Mouse (Mus musculus): ENCODE results near the gene Lrrc8c. TPM values are rescaled to one million over a fixed set of nuclear protein-coding genes. Genes with fewer than 3 reads are reported as not detected.

The Lrrc8c gene
- polyA plus RNA-seq, 1 experiment from 2014 or later: 12.2 TPM

DNA sequence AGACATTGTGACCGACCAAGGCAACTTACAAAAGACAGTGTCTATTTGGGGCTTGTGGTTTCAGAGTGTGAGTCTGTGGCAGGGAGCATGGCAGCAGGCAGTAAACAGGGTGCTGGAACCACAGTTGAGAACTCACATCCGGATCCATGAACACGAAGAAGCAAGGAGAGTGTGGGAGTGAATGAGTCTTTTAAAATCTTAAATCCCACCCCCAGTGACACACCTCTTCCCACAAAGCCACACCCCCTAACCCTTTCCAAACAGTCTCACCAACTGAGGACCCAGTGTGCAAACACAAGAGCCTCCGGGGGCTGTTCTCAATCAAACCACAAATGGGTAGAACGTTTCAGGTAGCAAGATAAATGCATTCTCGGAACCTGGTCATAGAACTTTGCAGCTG lies 37.1 kb downstream of the Lrrc8c start:
- no peak overlapping the region for H3K27ac ChIP-seq (ENCODE audit: low read depth, low read length)
- H3K36me3 ChIP-seq (ENCODE audit: control insufficient read depth, insufficient read depth, low read length): no peaks in the 10 kb centered on the region
- H3K4me3 ChIP-seq (ENCODE audit: low read depth, low read length): no peak overlapping the region
- no peaks in the 10 kb centered on the region for H3K27me3 ChIP-seq (ENCODE audit: control insufficient read depth, insufficient read depth, low read length)
- H3K4me1 ChIP-seq (ENCODE audit: control insufficient read depth, insufficient read depth, low read length): no peaks in the 10 kb centered on the region
- ATAC-seq (ENCODE audit: insufficient read depth, low FRiP score, low TSS enrichment) (no peak), DNase-seq (ENCODE audit: low spot score) (no peak)
- no peak overlapping the region for H3K4me2 ChIP-seq (ENCODE audit: low read depth)
- 0 out of 2 replicates have a peak, but pooled peaks cover 2% of the 10 kb centered on the region for H3K9me3 ChIP-seq (ENCODE audit: control insufficient read depth, low read length)
- H3K9ac ChIP-seq (ENCODE audit: low read length): no peak overlapping the region
- 87% methylated on average over 6 of the region's 6 CpGs for WGBS

DNA sequence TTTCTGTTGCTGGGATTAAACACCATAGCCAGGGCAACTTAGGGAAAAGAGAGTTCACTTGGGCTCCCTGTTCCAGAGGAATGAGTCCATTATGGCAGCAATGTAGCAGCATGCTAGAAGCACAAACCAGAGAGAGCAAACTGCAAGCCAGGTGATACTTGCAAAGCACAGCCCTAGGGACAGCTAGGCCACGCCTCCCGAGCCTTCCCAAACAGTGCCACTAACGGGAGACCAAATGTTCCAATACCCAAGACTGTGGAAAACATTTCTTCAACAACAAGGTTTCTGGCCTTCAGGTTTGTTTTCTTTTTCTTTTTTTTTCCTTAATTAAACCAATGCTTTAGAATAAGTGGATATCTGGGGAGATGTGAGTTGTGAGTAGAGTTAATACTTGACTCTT lies 38.2 kb downstream of the Lrrc8c start:
- Histone ChIP-seq H3K4me3 (ENCODE audit: low read depth, low read length) (no peak overlapping the region), H3K36me3 (ENCODE audit: control insufficient read depth, insufficient read depth, low read length) (no peaks in the 10 kb centered on the region), H3K27ac (ENCODE audit: low read depth, low read length) (no peak overlapping the region), H3K27me3 (ENCODE audit: control insufficient read depth, insufficient read depth, low read length) (no peaks in the 10 kb centered on the region), H3K4me1 (ENCODE audit: control insufficient read depth, insufficient read depth, low read length) (no peaks in the 10 kb centered on the region), H3K9ac (ENCODE audit: low read length) (no peak overlapping the region), H3K4me2 (ENCODE audit: low read depth) (no peak overlapping the region), H3K9me3 (ENCODE audit: control insufficient read depth, low read length) (0 out of 2 replicates have a peak, but pooled peaks cover 2% of the 10 kb centered on the region)
- 98% methylated on average over 3 of the region's 3 CpGs for WGBS
- no peak for ATAC-seq (ENCODE audit: insufficient read depth, low FRiP score, low TSS enrichment)
- no peak for DNase-seq (ENCODE audit: low spot score)

DNA sequence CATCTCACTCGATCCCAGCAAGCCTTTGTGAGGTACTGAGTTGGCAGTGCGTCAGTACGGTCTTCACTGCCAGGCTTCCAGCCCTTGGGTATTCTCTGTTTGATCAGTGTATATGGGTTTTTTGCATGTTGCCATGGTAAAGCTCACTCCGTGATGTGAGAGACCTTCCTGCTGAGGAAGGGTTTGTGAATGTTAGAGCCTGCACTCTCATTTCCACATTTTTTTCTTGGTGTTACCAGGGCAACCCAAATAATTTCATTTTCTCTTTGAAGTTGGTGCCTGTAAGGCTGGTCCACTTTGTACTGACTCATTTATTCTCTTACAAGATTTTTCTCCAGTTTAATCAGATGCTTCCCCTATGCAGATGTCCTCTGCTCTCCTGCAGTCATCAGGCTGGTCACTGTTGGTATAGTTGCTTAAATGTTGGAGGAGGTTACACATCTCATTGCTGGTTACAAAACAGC lies 38.6 kb downstream of the Lrrc8c start:
- DNase-seq (ENCODE audit: low spot score) (no peak), ATAC-seq (ENCODE audit: insufficient read depth, low FRiP score, low TSS enrichment) (no peak)
- no peak overlapping the region for H3K4me3 ChIP-seq (ENCODE audit: low read depth, low read length)
- no peaks in the 10 kb centered on the region for H3K36me3 ChIP-seq (ENCODE audit: control insufficient read depth, insufficient read depth, low read length)
- 83% methylated on average over 4 of the region's 4 CpGs for WGBS
- H3K27me3 ChIP-seq (ENCODE audit: control insufficient read depth, insufficient read depth, low read length): no peaks in the 10 kb centered on the region
- H3K27ac ChIP-seq (ENCODE audit: low read depth, low read length): no peak overlapping the region
- no peak overlapping the region for H3K9ac ChIP-seq (ENCODE audit: low read length)
- no peak overlapping the region for H3K4me2 ChIP-seq (ENCODE audit: low read depth)
- no peaks in the 10 kb centered on the region for H3K4me1 ChIP-seq (ENCODE audit: control insufficient read depth, insufficient read depth, low read length)
- 0 out of 2 replicates have a peak, but pooled peaks cover 2% of the 10 kb centered on the region for H3K9me3 ChIP-seq (ENCODE audit: control insufficient read depth, low read length)

- Histone ChIP-seq H3K4me2 (ENCODE audit: low read depth) (no peak overlapping the region), H3K4me1 (ENCODE audit: control insufficient read depth, insufficient read depth, low read length) (no peaks in the 10 kb centered on the region), H3K9ac (ENCODE audit: low read length) (no peak overlapping the region), H3K36me3 (ENCODE audit: control insufficient read depth, insufficient read depth, low read length) (no peaks in the 10 kb centered on the region), H3K27ac (ENCODE audit: low read depth, low read length) (no peak overlapping the region), H3K4me3 (ENCODE audit: low read depth, low read length) (no peak overlapping the region), H3K9me3 (ENCODE audit: control insufficient read depth, low read length) (0 out of 2 replicates have a peak, but pooled peaks cover 2% of the 10 kb centered on the region), H3K27me3 (ENCODE audit: control insufficient read depth, insufficient read depth, low read length) (no peaks in the 10 kb centered on the region)
- DNase-seq (ENCODE audit: low spot score) (no peak), ATAC-seq (ENCODE audit: insufficient read depth, low FRiP score, low TSS enrichment) (no peak)
- WGBS: 95% methylated on average over 4 of the region's 4 CpGs
These were observed 39.3 kb downstream of the Lrrc8c start for GRCm38 (mm10) chr5:105558517-105558916.

DNA sequence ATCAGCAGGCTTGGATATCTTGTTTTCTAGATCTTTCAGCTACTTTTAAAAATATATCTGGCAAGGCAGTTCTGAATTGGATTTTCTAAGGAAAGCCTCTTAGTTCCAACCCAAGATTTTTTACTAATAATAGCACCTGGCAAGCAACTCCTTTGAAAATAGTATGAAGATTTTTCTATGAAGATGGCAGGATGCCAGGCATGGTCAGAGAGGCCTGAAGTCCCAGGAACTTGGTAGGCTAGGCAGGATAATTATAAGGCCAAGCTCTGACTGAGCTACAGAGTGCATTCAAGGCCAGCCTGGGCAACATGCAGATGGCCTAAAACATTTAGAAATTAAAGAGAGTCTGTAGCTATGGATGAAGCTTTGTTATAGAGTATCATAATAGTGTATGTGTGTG lies 42.7 kb downstream of the Lrrc8c start:
- 0 out of 2 replicates have a peak, but pooled peaks cover 2% of the 10 kb centered on the region for H3K9me3 ChIP-seq (ENCODE audit: control insufficient read depth, low read length)
- ATAC-seq (ENCODE audit: insufficient read depth, low FRiP score, low TSS enrichment) (no peak), DNase-seq (ENCODE audit: low spot score) (no peak)
- H3K4me3 ChIP-seq (ENCODE audit: low read depth, low read length): no peak overlapping the region
- H3K4me1 ChIP-seq (ENCODE audit: control insufficient read depth, insufficient read depth, low read length): no peaks in the 10 kb centered on the region
- H3K36me3 ChIP-seq (ENCODE audit: control insufficient read depth, insufficient read depth, low read length): no peaks in the 10 kb centered on the region
- no peak overlapping the region for H3K27ac ChIP-seq (ENCODE audit: low read depth, low read length)
- H3K4me2 ChIP-seq (ENCODE audit: low read depth): no peak overlapping the region
- no peak overlapping the region for H3K9ac ChIP-seq (ENCODE audit: low read length)
- H3K27me3 ChIP-seq (ENCODE audit: control insufficient read depth, insufficient read depth, low read length): no peaks in the 10 kb centered on the region

DNA sequence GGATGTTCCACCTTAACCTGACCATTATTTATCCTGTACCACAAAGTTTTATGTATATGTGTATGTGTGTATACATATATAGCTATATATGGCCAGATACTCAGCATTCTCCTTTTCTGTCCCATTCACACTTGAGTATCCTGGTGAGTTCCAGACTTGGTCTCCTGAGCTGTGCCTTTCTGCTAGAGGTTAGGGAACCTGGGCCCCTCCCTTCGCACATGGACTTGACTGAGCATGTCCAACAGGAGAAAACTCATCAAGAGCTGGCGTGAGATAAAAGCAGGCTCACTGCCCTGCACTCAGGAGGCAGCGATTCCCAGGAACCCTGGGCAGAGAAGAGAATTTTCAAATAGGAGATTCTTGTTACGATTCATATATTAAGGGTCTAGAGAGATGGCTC lies 45.6 kb downstream of the Lrrc8c start:
- H3K4me1 ChIP-seq (ENCODE audit: control insufficient read depth, insufficient read depth, low read length): no peaks in the 10 kb centered on the region
- H3K9ac ChIP-seq (ENCODE audit: low read length): no peak overlapping the region
- no peaks in the 10 kb centered on the region for H3K9me3 ChIP-seq (ENCODE audit: control insufficient read depth, low read length)
- no peaks in the 10 kb centered on the region for H3K36me3 ChIP-seq (ENCODE audit: control insufficient read depth, insufficient read depth, low read length)
- no peaks in the 10 kb centered on the region for H3K27me3 ChIP-seq (ENCODE audit: control insufficient read depth, insufficient read depth, low read length)
- H3K4me3 ChIP-seq (ENCODE audit: low read depth, low read length): no peak overlapping the region
- no peak for DNase-seq (ENCODE audit: low spot score)
- WGBS: 92% methylated on average over 4 of the region's 4 CpGs
- ATAC-seq (ENCODE audit: insufficient read depth, low FRiP score, low TSS enrichment): no peak
- no peak overlapping the region for H3K27ac ChIP-seq (ENCODE audit: low read depth, low read length)
- H3K4me2 ChIP-seq (ENCODE audit: low read depth): no peak overlapping the region

DNA sequence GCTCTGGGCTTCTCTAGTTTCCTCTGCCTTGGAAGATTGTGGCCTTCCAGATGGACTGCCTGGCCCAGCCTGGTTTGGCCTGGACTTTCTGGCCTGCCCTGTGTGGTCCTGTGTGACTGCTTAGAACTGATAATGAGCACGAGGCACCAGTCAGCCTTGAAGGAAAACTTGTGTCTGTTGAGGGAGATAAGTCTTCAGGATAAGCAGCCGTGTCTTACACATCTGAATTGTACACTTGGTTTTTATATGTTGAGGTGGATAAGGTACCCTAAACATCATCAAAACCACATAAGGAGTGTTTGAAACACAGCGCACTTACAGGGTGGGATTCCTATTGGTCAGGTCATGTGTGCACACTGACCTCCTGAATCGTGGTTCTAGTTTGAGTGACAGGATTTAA lies 46.6 kb downstream of the Lrrc8c start:
- no peaks in the 10 kb centered on the region for H3K9me3 ChIP-seq (ENCODE audit: control insufficient read depth, low read length)
- no peaks in the 10 kb centered on the region for H3K4me1 ChIP-seq (ENCODE audit: control insufficient read depth, insufficient read depth, low read length)
- WGBS: 94% methylated on average over 4 of the region's 4 CpGs
- H3K36me3 ChIP-seq (ENCODE audit: control insufficient read depth, insufficient read depth, low read length): no peaks in the 10 kb centered on the region
- no peak overlapping the region for H3K4me3 ChIP-seq (ENCODE audit: low read depth, low read length)
- ATAC-seq (ENCODE audit: insufficient read depth, low FRiP score, low TSS enrichment): no peak
- no peak for DNase-seq (ENCODE audit: low spot score)
- H3K27ac ChIP-seq (ENCODE audit: low read depth, low read length): no peak overlapping the region
- H3K27me3 ChIP-seq (ENCODE audit: control insufficient read depth, insufficient read depth, low read length): no peaks in the 10 kb centered on the region
- no peak overlapping the region for H3K4me2 ChIP-seq (ENCODE audit: low read depth)
- no peak overlapping the region for H3K9ac ChIP-seq (ENCODE audit: low read length)

DNA sequence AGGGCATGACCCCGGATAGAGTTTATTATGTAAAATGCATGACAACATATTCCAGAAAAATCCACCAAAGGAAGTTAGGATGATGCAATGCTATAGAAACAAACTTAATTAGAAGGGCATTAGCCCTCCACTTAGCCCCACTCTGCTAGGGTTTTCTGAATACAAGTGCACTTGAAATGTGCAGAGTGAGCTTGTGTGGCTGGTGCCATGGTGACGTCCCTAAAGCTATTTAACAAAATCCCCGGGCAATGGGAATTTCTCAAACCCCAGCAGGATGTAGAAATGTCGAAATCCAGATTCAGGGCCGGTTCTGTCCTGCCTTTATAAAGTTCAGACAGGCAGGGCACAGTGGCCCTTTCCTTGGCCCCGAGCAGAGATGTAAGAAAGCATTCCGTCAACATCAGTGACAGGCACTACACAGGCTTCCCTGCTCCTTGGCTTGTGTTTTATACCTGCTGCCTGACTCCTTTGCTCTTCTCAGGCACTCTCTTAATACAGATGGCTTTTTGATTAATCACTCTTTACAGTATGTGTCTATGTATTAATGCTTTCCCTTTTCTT lies 47.7 kb downstream of the Lrrc8c start:
- ATAC-seq (ENCODE audit: insufficient read depth, low FRiP score, low TSS enrichment) (no peak), DNase-seq (ENCODE audit: low spot score) (no peak)
- Histone ChIP-seq H3K9ac (ENCODE audit: low read length) (no peak overlapping the region), H3K9me3 (ENCODE audit: control insufficient read depth, low read length) (no peaks in the 10 kb centered on the region), H3K4me3 (ENCODE audit: low read depth, low read length) (no peak overlapping the region), H3K4me2 (ENCODE audit: low read depth) (no peak overlapping the region), H3K36me3 (ENCODE audit: control insufficient read depth, insufficient read depth, low read length) (no peaks in the 10 kb centered on the region), H3K27me3 (ENCODE audit: control insufficient read depth, insufficient read depth, low read length) (no peaks in the 10 kb centered on the region), H3K27ac (ENCODE audit: low read depth, low read length) (no peak overlapping the region), H3K4me1 (ENCODE audit: control insufficient read depth, insufficient read depth, low read length) (no peaks in the 10 kb centered on the region)
- 76% methylated on average over 7 of the region's 7 CpGs for WGBS

- H3K9me3 ChIP-seq (ENCODE audit: control insufficient read depth, low read length): no peaks in the 10 kb centered on the region
- WGBS: 77% methylated on average over 6 of the region's 6 CpGs
- no peaks in the 10 kb centered on the region for H3K4me1 ChIP-seq (ENCODE audit: control insufficient read depth, insufficient read depth, low read length)
- no peak overlapping the region for H3K27ac ChIP-seq (ENCODE audit: low read depth, low read length)
- DNase-seq (ENCODE audit: low spot score): no peak
- no peak overlapping the region for H3K4me3 ChIP-seq (ENCODE audit: low read depth, low read length)
- no peaks in the 10 kb centered on the region for H3K27me3 ChIP-seq (ENCODE audit: control insufficient read depth, insufficient read depth, low read length)
- H3K4me2 ChIP-seq (ENCODE audit: low read depth): no peak overlapping the region
- H3K36me3 ChIP-seq (ENCODE audit: control insufficient read depth, insufficient read depth, low read length): no peaks in the 10 kb centered on the region
- no peak overlapping the region for H3K9ac ChIP-seq (ENCODE audit: low read length)
- ATAC-seq (ENCODE audit: insufficient read depth, low FRiP score, low TSS enrichment): no peak
These were observed 49.0 kb downstream of the Lrrc8c start for GRCm38 (mm10) chr5:105568043-105568747.
